Mouse (Mus musculus) CH12.LX (cell line): ENCODE results near the gene Wfikkn1. TPM values are rescaled to one million over a fixed set of nuclear protein-coding genes. Genes with fewer than 3 reads are reported as not detected.

Experiments
- DNase-seq: peaks from one replicate; pipeline ENCODE4 v3.0.0-alpha.2; 2013; ENCODE audit errors: extremely low read depth
- H3K27ac ChIP-seq: 2 replicates; pipeline ENCODE4 v1.5.1; 2012; ENCODE audit warnings: low read depth, mild to moderate bottlenecking, control low read depth, moderate library complexity; ENCODE audit not compliant: insufficient read depth
- H3K27me3 ChIP-seq: replicated peaks from 2 replicates; pipeline ENCODE3; 2012; ENCODE audit warnings: inconsistent platforms
- H3K36me3 ChIP-seq, 2 experiments: replicated peaks in 1 of 2; 2 replicates each; pipeline versions ENCODE3 to v1.6.1; 2012; ENCODE audit warnings: inconsistent platforms in 1 of 2, low read length in 1 of 2, mild to moderate bottlenecking in 1 of 2, mixed read lengths in 1 of 2, moderate library complexity in 1 of 2; ENCODE audit not compliant: control insufficient read depth in 1 of 2, insufficient read depth in 1 of 2
- H3K4me1 ChIP-seq, 2 experiments: 2 replicates each; pipeline ENCODE4 v1.6.1; 2012; ENCODE audit warnings: inconsistent platforms in 1 of 2, moderate library complexity in 1 of 2; ENCODE audit not compliant: insufficient read depth in 2 of 2, control insufficient read depth in 1 of 2
- H3K4me2 ChIP-seq: 2 replicates; pipeline ENCODE4 v1.6.1; 2012; ENCODE audit warnings: low read depth, mild to moderate bottlenecking, control low read depth; ENCODE audit not compliant: poor library complexity, insufficient read depth, severe bottlenecking
- H3K4me3 ChIP-seq, 3 experiments: fragments of 150-350 bp in 1 of 3; sonication (generic) in 1 of 3; replicated peaks in 1 of 3; 2 replicates each; pipeline versions ENCODE3 to v1.5.1; 2011 to 2012; ENCODE audit warnings: low read depth in 2 of 3, low read length in 2 of 3, mild to moderate bottlenecking in 2 of 3, moderate library complexity in 2 of 3, control low read depth in 1 of 3, improper control_type of control experiment in 1 of 3, inconsistent platforms in 1 of 3, mixed read lengths in 1 of 3; ENCODE audit not compliant: poor library complexity in 1 of 3
- H3K79me2 ChIP-seq: replicated peaks from 2 replicates; pipeline ENCODE4 v1.6.1; 2012; ENCODE audit warnings: mild to moderate bottlenecking, moderate library complexity; ENCODE audit not compliant: control insufficient read depth, poor library complexity, insufficient read depth, severe bottlenecking; ENCODE audit errors: extremely low read depth
- H3K9ac ChIP-seq: 2 replicates; pipeline ENCODE4 v1.6.1; 2012; ENCODE audit warnings: low read depth, mild to moderate bottlenecking, control low read depth, moderate library complexity; ENCODE audit not compliant: insufficient read depth
- H3K9me3 ChIP-seq: replicated peaks from 2 replicates; pipeline ENCODE3; 2012; ENCODE audit warnings: low read length, inconsistent platforms, mixed read lengths
- BHLHE40 ChIP-seq: IDR thresholded peaks from 2 replicates; pipeline ENCODE4 v1.6.1; 2011; ENCODE audit warnings: mild to moderate bottlenecking, low read depth, low read length, improper control_type of control experiment
- CHD2 ChIP-seq: IDR thresholded peaks from 2 replicates; pipeline ENCODE4 v1.6.1; 2011; ENCODE audit warnings: low read length, improper control_type of control experiment
- CTCF ChIP-seq, 2 experiments: IDR thresholded peaks in 1 of 2; conservative IDR thresholded peaks in 1 of 2; 2 replicates each; pipeline ENCODE4 v1.5.1; 2011 to 2012; ENCODE audit warnings: low read depth in 2 of 2, low read length in 2 of 2, improper control_type of control experiment in 1 of 2, inconsistent platforms in 1 of 2, mild to moderate bottlenecking in 1 of 2, moderate library complexity in 1 of 2
- EP300 ChIP-seq: IDR thresholded peaks from 2 replicates; pipeline ENCODE4 v1.6.1; 2011; ENCODE audit warnings: low read length, improper control_type of control experiment
- ETS1 ChIP-seq: conservative IDR thresholded peaks from 2 replicates; pipeline ENCODE4 v1.6.1; 2012; ENCODE audit warnings: low read depth, mild to moderate bottlenecking, inconsistent platforms, low read length, improper control_type of control experiment, moderate library complexity
- GABPA ChIP-seq: IDR thresholded peaks from 2 replicates; pipeline ENCODE4 v1.6.1; 2012; ENCODE audit warnings: low read depth, low read length, improper control_type of control experiment, inconsistent platforms; ENCODE audit not compliant: insufficient replicate concordance
- HCFC1 ChIP-seq: IDR thresholded peaks from 2 replicates; pipeline ENCODE4 v1.6.1; 2012; ENCODE audit warnings: low read depth, mild to moderate bottlenecking, inconsistent platforms, low read length, improper control_type of control experiment
- IRF4 ChIP-seq: IDR thresholded peaks from 2 replicates; pipeline ENCODE4 v1.6.1; 2014; ENCODE audit warnings: low read depth, mild to moderate bottlenecking, inconsistent platforms, low read length, improper control_type of control experiment
- JUN ChIP-seq: IDR thresholded peaks from 2 replicates; pipeline ENCODE4 v1.6.1; 2011; ENCODE audit warnings: low read depth, mild to moderate bottlenecking, low read length, improper control_type of control experiment, moderate library complexity; ENCODE audit not compliant: insufficient read depth
- MAFK ChIP-seq: IDR thresholded peaks from 2 replicates; pipeline ENCODE4 v1.6.1; 2011; ENCODE audit warnings: low read length, improper control_type of control experiment; ENCODE audit not compliant: insufficient replicate concordance
- MAX ChIP-seq: IDR thresholded peaks from 2 replicates; pipeline ENCODE4 v1.6.1; 2011; ENCODE audit warnings: low read length, improper control_type of control experiment
- MAZ ChIP-seq: IDR thresholded peaks from 2 replicates; pipeline ENCODE4 v1.6.1; 2012; ENCODE audit warnings: low read depth, mild to moderate bottlenecking, inconsistent platforms, low read length, improper control_type of control experiment, moderate library complexity
- MEF2A ChIP-seq: IDR thresholded peaks from 2 replicates; pipeline ENCODE4 v1.6.1; 2014; ENCODE audit warnings: low read depth, mild to moderate bottlenecking, inconsistent platforms, low read length, improper control_type of control experiment, borderline replicate concordance
- NRF1 ChIP-seq: IDR thresholded peaks from 2 replicates; pipeline ENCODE4 v1.6.1; 2014; ENCODE audit warnings: low read depth, mild to moderate bottlenecking, inconsistent platforms, low read length, improper control_type of control experiment, moderate library complexity
- RAD21 ChIP-seq: IDR thresholded peaks from 2 replicates; pipeline ENCODE4 v1.6.1; 2011; ENCODE audit warnings: low read depth, mild to moderate bottlenecking, low read length, improper control_type of control experiment, moderate library complexity
- RCOR1 ChIP-seq: conservative IDR thresholded peaks from 2 replicates; pipeline ENCODE4 v1.6.1; 2012; ENCODE audit warnings: low read depth, mild to moderate bottlenecking, inconsistent platforms, low read length, improper control_type of control experiment
- SIN3A ChIP-seq: IDR thresholded peaks from 2 replicates; pipeline ENCODE4 v1.6.1; 2012; ENCODE audit warnings: low read length, improper control_type of control experiment, inconsistent platforms
- SMC3 ChIP-seq: IDR thresholded peaks from 2 replicates; pipeline ENCODE4 v1.6.1; 2011; ENCODE audit warnings: low read depth, low read length, improper control_type of control experiment
- TBP ChIP-seq: conservative IDR thresholded peaks from 2 replicates; pipeline ENCODE4 v1.6.1; 2011; ENCODE audit warnings: low read depth, low read length, improper control_type of control experiment
- USF2 ChIP-seq: conservative IDR thresholded peaks from 2 replicates; pipeline ENCODE4 v1.6.1; 2011; ENCODE audit warnings: low read depth, low read length, improper control_type of control experiment
- ZKSCAN1 ChIP-seq: IDR thresholded peaks from 2 replicates; pipeline ENCODE4 v1.6.1; 2012; ENCODE audit warnings: low read depth, inconsistent platforms, low read length, improper control_type of control experiment, borderline replicate concordance
- dilution Hi-C: fragments of 300-500 bp; cut with MboI; formaldehyde crosslinking; loops from 2 replicates; pipeline ENCODE4 v1.14.3; 2020; ENCODE audit warnings: low sequenced_read_pairs; ENCODE audit not compliant: extremely low pct_unique_long_range_greater_than_20kb, extremely low pct_ligation_motif_present
- in situ Hi-C: fragments of 300-500 bp; cut with MboI; formaldehyde crosslinking; loops from 3 replicates; pipeline ENCODE4 v1.14.3; 2019; ENCODE audit warnings: low sequenced_read_pairs, low pct_ligation_motif_present, low pct_unique_long_range_greater_than_20kb, mixed read lengths
- polyA plus RNA-seq: library from polyadenylated mRNA; unstranded; fragments of >175 nt; gene quantifications from 2 replicates; pipeline ENCODE4 v1.2.1, GENCODE M21; 2012; ENCODE audit warnings: low read depth; ENCODE audit not compliant: insufficient read length
- total RNA-seq, 2 experiments: library from RNA; depleted of rRNA; stranded (reverse); fragments of 300-350 nt in 1 of 2; fragments of >200 nt in 1 of 2; gene quantifications; 2 replicates each; pipeline ENCODE4 v1.2.3; 2012 to 2014

The Wfikkn1 gene
- total and polyA plus RNA-seq, 3 experiments = 0.34 to 0.69 TPM; not detected in 1

GRCm38 (mm10) chr17:25916931-25917647 lies 36.4 kb upstream of the Wfikkn1 start:
- Histone ChIP-seq H3K27ac (no peak overlapping the region), H3K9ac (no peak overlapping the region), H3K27me3 (no peaks in the 10 kb centered on the region), H3K9me3 (no peaks in the 10 kb centered on the region), H3K36me3 (peaks cover 8 to 49% of the 10 kb centered on the region in 2 experiments), H3K4me1 (peaks cover 19 to 61% of the 10 kb centered on the region in 2 experiments), H3K79me2 (peaks cover 26% of the 10 kb centered on the region), H3K4me2 (no peak overlapping the region), H3K4me3 (no peak overlapping the region)
- no peak for DNase-seq
- in situ Hi-C loops = loop anchor here (5.0 kb wide), 1 partner anchor 35 kb away; the partner anchor contains the start of gene Wfikkn1
- dilution Hi-C loops = no loop called here
- TF ChIP-seq BHLHE40 = no peak
- TF ChIP-seq RCOR1 = no peak
- TF ChIP-seq MAZ = no peak
- no peak for TF ChIP-seq RAD21
- no peak for TF ChIP-seq GABPA
- no peak for TF ChIP-seq SMC3

DNA sequence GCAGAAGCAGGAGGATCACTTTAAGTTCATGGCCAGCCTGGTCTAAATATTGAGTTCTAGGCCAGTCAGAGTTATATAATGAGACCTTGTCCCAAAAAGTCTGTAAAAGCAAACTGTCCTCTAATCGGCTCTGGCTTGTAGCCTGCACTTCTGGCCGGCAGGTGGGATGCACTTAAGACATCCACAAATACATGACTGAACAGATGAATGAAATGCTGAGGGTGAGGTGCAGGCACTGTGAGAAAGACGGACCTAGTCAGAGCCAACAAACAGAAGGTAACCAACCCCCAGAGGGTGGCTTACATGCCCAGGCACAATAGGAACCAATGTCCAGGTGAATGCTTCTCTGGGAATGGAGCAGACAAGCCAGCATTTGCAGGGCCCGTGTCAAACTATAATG lies 33.6 kb upstream of the Wfikkn1 start:
- no peak for TF ChIP-seq CHD2
- TF ChIP-seq NRF1 = no peak
- TF ChIP-seq USF2 = no peak
- no peak for TF ChIP-seq MAX
- no peak for TF ChIP-seq HCFC1
- TF ChIP-seq IRF4 = no peak
- TF ChIP-seq GABPA = no peak
- TF ChIP-seq MEF2A = no peak
- H3K27ac ChIP-seq = no peak overlapping the region
- no peak for DNase-seq
- dilution Hi-C loops = no loop called here
- H3K9me3 ChIP-seq = no peaks in the 10 kb centered on the region
- peaks cover 13 to 64% of the 10 kb centered on the region in 2 experiments for H3K36me3 ChIP-seq
- no peaks in the 10 kb centered on the region for H3K27me3 ChIP-seq
- peaks cover 16 to 53% of the 10 kb centered on the region in 2 experiments for H3K4me1 ChIP-seq
- H3K9ac ChIP-seq = no peak overlapping the region
- peaks cover 33% of the 10 kb centered on the region for H3K79me2 ChIP-seq
- H3K4me3 ChIP-seq = no peak overlapping the region
- H3K4me2 ChIP-seq = no peak overlapping the region
- in situ Hi-C loops = no loop called here

- Histone ChIP-seq H3K79me2 (peaks cover 30% of the 10 kb centered on the region), H3K4me1 (peaks cover 16 to 53% of the 10 kb centered on the region in 2 experiments), H3K27ac (no peak overlapping the region), H3K4me3 (no peak overlapping the region), H3K36me3 (peaks cover 13 to 64% of the 10 kb centered on the region in 2 experiments), H3K9me3 (no peaks in the 10 kb centered on the region)
- in situ Hi-C loops = no loop called here
- TF ChIP-seq ZKSCAN1 = no peak
- peak; percentile 57 for TF ChIP-seq ETS1
- TF ChIP-seq SIN3A = 0 out of 2 replicates have a peak, but pooled peaks have one; percentile 26
- TF ChIP-seq CTCF (conservative IDR thresholded peaks at IDR 0.05 in 1 of 2, IDR thresholded peaks at IDR 0.05 in 1 of 2; ENCODE audit: low read depth in 2 of 2, low read length in 2 of 2) = no peak
- TF ChIP-seq RAD21 = no peak
- TF ChIP-seq MEF2A = peak; percentile 70; the same call in 1 of the 2 replicates
- TF ChIP-seq TBP = no peak
- TF ChIP-seq BHLHE40 = peak; percentile 24; the same call in 1 of the 2 replicates
- TF ChIP-seq JUN = peak; percentile 49; the same call in 1 of the 2 replicates
- 0 out of 2 replicates have a peak, but pooled peaks have one; percentile 14 for TF ChIP-seq MAFK
- TF ChIP-seq EP300 = 0 out of 2 replicates have a peak, but pooled peaks have one; percentile 37
- TF ChIP-seq, all 38 proteins: peak for 7
- no peak for DNase-seq
- dilution Hi-C loops = no loop called here
- Histone ChIP-seq H3K27me3 (no peaks in the 10 kb centered on the region), H3K9ac (no peak overlapping the region), H3K4me2 (no peak overlapping the region)
These were observed 33.2 kb upstream of the Wfikkn1 start for GRCm38 (mm10) chr17:25913877-25914275.
